8 mouse cellular contexts compared by ENCODE assay signal in the genomic region with DNA sequence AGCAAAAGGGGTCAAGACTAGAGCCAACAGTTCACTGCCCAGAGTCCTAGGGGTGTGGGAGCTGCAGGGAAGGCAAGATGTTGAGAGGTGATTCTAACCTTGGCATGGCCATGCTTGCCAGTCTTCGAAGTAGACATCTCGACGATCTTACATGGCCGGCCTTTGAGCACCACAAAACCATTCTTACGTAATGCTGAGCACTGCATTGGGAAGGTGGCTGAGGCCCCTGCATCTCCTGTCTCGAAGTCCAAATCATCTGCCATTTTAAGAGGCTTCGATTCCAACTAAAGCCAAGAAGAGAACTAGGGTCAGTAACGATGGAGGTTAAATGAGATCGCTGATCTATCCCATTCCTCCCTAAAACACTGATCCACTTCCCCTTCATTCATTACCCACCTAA. TPM values are rescaled to one million over a fixed set of nuclear protein-coding genes. Genes with fewer than 3 reads are reported as not detected.
DNase-seq lines count a peak whose midpoint lies in the region; ATAC-seq and TF ChIP-seq lines count a peak whose summit lies in the region.

No protein-coding gene starts in this region.

- TF ChIP-seq CTCF in ES-Bruce4 (IDR thresholded peaks at IDR 0.05; ENCODE audit: low read depth, low read length), result no peak
- no peak for TF ChIP-seq CTCF in forebrain, postnatal 0 days (IDR thresholded peaks at IDR 0.05; ENCODE audit: low read depth)

- peaks cover 45% of the 10 kb centered on the region for H3K36me3 ChIP-seq in heart, embryonic 12.5 days
- peaks cover 39% of the 10 kb centered on the region for H3K36me3 ChIP-seq in ES-Bruce4 (ENCODE audit: control insufficient read depth, insufficient read depth, low read length, poor library complexity, severe bottlenecking)
- H3K36me3 ChIP-seq in forebrain, postnatal 0 days (ENCODE audit: insufficient read depth), result peaks cover 45% of the 10 kb centered on the region
- peaks cover 50% of the 10 kb centered on the region for H3K36me3 ChIP-seq in liver, embryonic 15.5 days (replicated peaks)

- H3K4me2 ChIP-seq in heart, embryonic 12.5 days, result peak overlapping the region; percentile 81
- peak overlapping the region; percentile 95 for H3K4me2 ChIP-seq in forebrain, postnatal 0 days (ENCODE audit: low read depth)
- peak overlapping the region; percentile 90 for H3K4me2 ChIP-seq in liver, embryonic 15.5 days

- peak overlapping the region; percentile 91 for H3K4me3 ChIP-seq in heart, embryonic 12.5 days
- peak overlapping the region; percentile 16; the same call in 1 of the 2 replicates for H3K4me3 ChIP-seq in ES-Bruce4 (ENCODE audit: low read depth, low read length)
- H3K4me3 ChIP-seq in forebrain, postnatal 0 days (ENCODE audit: low read depth, low read length), result peak overlapping the region; percentile 84; the same call in 1 of the 2 replicates
- peak overlapping the region; percentile 88 for H3K4me3 ChIP-seq in liver, embryonic 15.5 days (replicated peaks)

- peak overlapping the region; percentile 99 for H3K9ac ChIP-seq in heart, embryonic 12.5 days
- peak overlapping the region; percentile 99 for H3K9ac ChIP-seq in ES-Bruce4 (ENCODE audit: low read depth, poor library complexity, severe bottlenecking)
- H3K9ac ChIP-seq in forebrain, postnatal 0 days, result peak overlapping the region; percentile 87
- H3K9ac ChIP-seq in liver, embryonic 15.5 days, result peak overlapping the region; percentile 97

- no peak for TF ChIP-seq POLR2A in ES-Bruce4 (IDR thresholded peaks at IDR 0.05; ENCODE audit: insufficient read depth, low read length)

- no peak for ATAC-seq in heart, embryonic 12.5 days (ENCODE audit: insufficient number of reproducible peaks, low FRiP score)
- ATAC-seq in forebrain, postnatal 0 days, result no peak
- no peak for ATAC-seq in liver, embryonic 15.5 days (ENCODE audit: insufficient read depth)

- H3K27ac ChIP-seq in heart, embryonic 12.5 days (ENCODE audit: poor library complexity, severe bottlenecking), result peak overlapping the region; percentile 97
- H3K27ac ChIP-seq in ES-Bruce4 (ENCODE audit: insufficient read depth, low read length), result no peak overlapping the region
- no peak overlapping the region for H3K27ac ChIP-seq in forebrain, postnatal 0 days (ENCODE audit: low read depth, low read length)
- peak overlapping the region; percentile 97 for H3K27ac ChIP-seq in liver, embryonic 15.5 days (replicated peaks)

- no peak for DNase-seq in heart, adult 18-20 months
- DNase-seq in forebrain, postnatal 0 days, result no peak
- no peak for DNase-seq in urinary bladder, adult 2 months (ENCODE audit: low spot score)
- no peak for DNase-seq in cerebellum, postnatal 25 days
- DNase-seq in lung, postnatal 14 days, result no peak

- no peaks in the 10 kb centered on the region for H3K27me3 ChIP-seq in heart, embryonic 12.5 days (replicated peaks)
- H3K27me3 ChIP-seq in ES-Bruce4 (ENCODE audit: control insufficient read depth, insufficient read depth, low read length, poor library complexity, severe bottlenecking), result no peaks in the 10 kb centered on the region
- H3K27me3 ChIP-seq in forebrain, postnatal 0 days (ENCODE audit: insufficient read depth, low read length), result no peaks in the 10 kb centered on the region
- no peaks in the 10 kb centered on the region for H3K27me3 ChIP-seq in liver, embryonic 15.5 days

- H3K4me1 ChIP-seq in heart, embryonic 12.5 days (replicated peaks), result peaks cover 44% of the 10 kb centered on the region
- peaks cover 2% of the 10 kb centered on the region for H3K4me1 ChIP-seq in ES-Bruce4 (ENCODE audit: control insufficient read depth, insufficient read depth, low read length)
- H3K4me1 ChIP-seq in forebrain, postnatal 0 days (ENCODE audit: insufficient read depth), result peaks cover 12% of the 10 kb centered on the region
- peaks cover 74% of the 10 kb centered on the region for H3K4me1 ChIP-seq in liver, embryonic 15.5 days (replicated peaks)

- H3K9me3 ChIP-seq in heart, embryonic 12.5 days (replicated peaks), result no peaks in the 10 kb centered on the region
- no peaks in the 10 kb centered on the region for H3K9me3 ChIP-seq in ES-Bruce4 (replicated peaks; ENCODE audit: control insufficient read depth, insufficient read depth, low read length, poor library complexity, severe bottlenecking)
- H3K9me3 ChIP-seq in forebrain, postnatal 0 days (ENCODE audit: low read length), result no peaks in the 10 kb centered on the region
- no peaks in the 10 kb centered on the region for H3K9me3 ChIP-seq in liver, embryonic 15.5 days (replicated peaks)

- 78% methylated on average over 9 of the region's 9 CpGs for WGBS in heart, embryonic 12.5 days
- WGBS in forebrain, postnatal 0 days, result 83% methylated on average over 9 of the region's 9 CpGs
- 40% methylated on average over 9 of the region's 9 CpGs for WGBS in liver, embryonic 15.5 days (ENCODE audit: insufficient replicate concordance)

- no peak for TF ChIP-seq EP300 in ES-Bruce4 (IDR thresholded peaks at IDR 0.05; ENCODE audit: insufficient read depth, low read depth, low read length)

RNA-seq across cellular contexts. Expression of gene Eif5a, which starts 2.7 kb away (rescaled TPM):
- polyA plus RNA-seq in heart, embryonic 12.5 days (2016; fragmentation: Nextera tagmentation; extraction: Ambion mirVana), result 1,286 and 1,307 TPM in 2 replicates
- total RNA-seq in heart, adult 18-20 months (2021), result 100 to 1,000 TPM; 415 to 425 TPM
- polyA plus RNA-seq in ES-Bruce4 (2011; ENCODE audit: insufficient read depth, insufficient read length, low read depth, missing spikeins), result 1,015 and 1,063 TPM in 2 replicates
- total RNA-seq in forebrain, postnatal 0 days (2014; rRNA removed), result 489 and 520 TPM in 2 replicates
- 1,306 and 1,372 TPM in 2 replicates for polyA plus RNA-seq in forebrain, postnatal 0 days (2015; fragmentation: Nextera tagmentation; extraction: Ambion mirVana)
- polyA plus RNA-seq in liver, embryonic 15.5 days (2015; fragmentation: Nextera tagmentation; extraction: Ambion mirVana), result 1,245 and 1,257 TPM in 2 replicates
- polyA plus RNA-seq in urinary bladder, adult 2 months (2012; rRNA removed), result 565 and 624 TPM in 2 replicates

RNA-seq across cellular contexts. Expression of gene Gps2, which starts 5.4 kb away (rescaled TPM):
- polyA plus RNA-seq in heart, embryonic 12.5 days (2016; fragmentation: Nextera tagmentation; extraction: Ambion mirVana), result 49.2 and 50.6 TPM in 2 replicates
- total RNA-seq in heart, adult 18-20 months (2021), result 10 to 100 TPM; 26.2 to 27.5 TPM
- 23.9 and 24.4 TPM in 2 replicates for polyA plus RNA-seq in ES-Bruce4 (2011; ENCODE audit: insufficient read depth, insufficient read length, low read depth, missing spikeins)
- 44.4 and 48.0 TPM in 2 replicates for total RNA-seq in forebrain, postnatal 0 days (2014; rRNA removed)
- polyA plus RNA-seq in forebrain, postnatal 0 days (2015; fragmentation: Nextera tagmentation; extraction: Ambion mirVana), result 64.9 and 67.1 TPM in 2 replicates
- 90.6 and 98.4 TPM in 2 replicates for polyA plus RNA-seq in liver, embryonic 15.5 days (2015; fragmentation: Nextera tagmentation; extraction: Ambion mirVana)
- 56.3 and 63.2 TPM in 2 replicates for polyA plus RNA-seq in urinary bladder, adult 2 months (2012; rRNA removed)

RNA-seq across cellular contexts. Expression of gene Ybx2, which starts 16.5 kb away (rescaled TPM):
- 2.0 and 2.6 TPM in 2 replicates for polyA plus RNA-seq in heart, embryonic 12.5 days (2016; fragmentation: Nextera tagmentation; extraction: Ambion mirVana)
- 10 to 100 TPM; 14.6 to 23.1 TPM for total RNA-seq in heart, adult 18-20 months (2021)
- polyA plus RNA-seq in ES-Bruce4 (2011; ENCODE audit: insufficient read depth, insufficient read length, low read depth, missing spikeins), result 55.2 and 57.2 TPM in 2 replicates
- total RNA-seq in forebrain, postnatal 0 days (2014; rRNA removed), result 7.8 and 22.8 TPM in 2 replicates
- polyA plus RNA-seq in forebrain, postnatal 0 days (2015; fragmentation: Nextera tagmentation; extraction: Ambion mirVana), result 1.5 and 2.5 TPM in 2 replicates
- polyA plus RNA-seq in liver, embryonic 15.5 days (2015; fragmentation: Nextera tagmentation; extraction: Ambion mirVana), result not detected in 2 replicates
- 3.7 and 6.2 TPM in 2 replicates for polyA plus RNA-seq in urinary bladder, adult 2 months (2012; rRNA removed)

RNA-seq across cellular contexts. Expression of gene Neurl4, which starts 18.2 kb away (rescaled TPM):
- 7.6 and 9.2 TPM in 2 replicates for polyA plus RNA-seq in heart, embryonic 12.5 days (2016; fragmentation: Nextera tagmentation; extraction: Ambion mirVana)
- total RNA-seq in heart, adult 18-20 months (2021), result 10 to 100 TPM; 42.1 to 48.0 TPM
- 27.9 and 32.4 TPM in 2 replicates for polyA plus RNA-seq in ES-Bruce4 (2011; ENCODE audit: insufficient read depth, insufficient read length, low read depth, missing spikeins)
- total RNA-seq in forebrain, postnatal 0 days (2014; rRNA removed), result 97.4 and 155 TPM in 2 replicates
- polyA plus RNA-seq in forebrain, postnatal 0 days (2015; fragmentation: Nextera tagmentation; extraction: Ambion mirVana), result 15.6 and 18.2 TPM in 2 replicates
- 2.7 and 3.1 TPM in 2 replicates for polyA plus RNA-seq in liver, embryonic 15.5 days (2015; fragmentation: Nextera tagmentation; extraction: Ambion mirVana)
- 43.4 and 47.8 TPM in 2 replicates for polyA plus RNA-seq in urinary bladder, adult 2 months (2012; rRNA removed)

RNA-seq across cellular contexts. Expression of gene 2810408A11Rik, which starts 18.3 kb away (rescaled TPM):
- polyA plus RNA-seq in heart, embryonic 12.5 days (2016; fragmentation: Nextera tagmentation; extraction: Ambion mirVana), result 4.7 and 5.2 TPM in 2 replicates
- total RNA-seq in heart, adult 18-20 months (2021), result under 1 TPM in 1 of 2 experiments, not detected in 1; 0.41 TPM
- polyA plus RNA-seq in ES-Bruce4 (2011; ENCODE audit: insufficient read depth, insufficient read length, low read depth, missing spikeins), result 11.6 and 13.1 TPM in 2 replicates
- total RNA-seq in forebrain, postnatal 0 days (2014; rRNA removed), result 9.2 and 10.5 TPM in 2 replicates
- 10.6 and 11.4 TPM in 2 replicates for polyA plus RNA-seq in forebrain, postnatal 0 days (2015; fragmentation: Nextera tagmentation; extraction: Ambion mirVana)
- 0.89 and 1.0 TPM in 2 replicates for polyA plus RNA-seq in liver, embryonic 15.5 days (2015; fragmentation: Nextera tagmentation; extraction: Ambion mirVana)
- polyA plus RNA-seq in urinary bladder, adult 2 months (2012; rRNA removed), result 1.1 and 1.3 TPM in 2 replicates

Comparison
In these comparisons a context has a peak if more than half of its experiments do, and no peak if none do; other contexts are left out.
1. H3K27ac ChIP-seq: peak in heart, embryonic 12.5 days (single experiment) and liver, embryonic 15.5 days (single experiment); none in ES-Bruce4 (single experiment) and forebrain, postnatal 0 days (single experiment).
2. H3K4me3 ChIP-seq: peak in every context shown above with its lines; median percentile 91 in heart, embryonic 12.5 days; 88 in liver, embryonic 15.5 days; 84 in forebrain, postnatal 0 days; 16 in ES-Bruce4.
3. Peak in every context shown above with its lines, with median percentiles within 50 percentile points of each other: H3K4me2 ChIP-seq and H3K9ac ChIP-seq.